Mouse (Mus musculus) ES-CJ7 (cell line): ENCODE data around the gene Ptges.

Experiments
- DNase-seq: peaks from one replicate; pipeline ENCODE4 v3.0.0; 2011; ENCODE audit warnings: low read depth, low spot score

The Ptges gene

DNA sequence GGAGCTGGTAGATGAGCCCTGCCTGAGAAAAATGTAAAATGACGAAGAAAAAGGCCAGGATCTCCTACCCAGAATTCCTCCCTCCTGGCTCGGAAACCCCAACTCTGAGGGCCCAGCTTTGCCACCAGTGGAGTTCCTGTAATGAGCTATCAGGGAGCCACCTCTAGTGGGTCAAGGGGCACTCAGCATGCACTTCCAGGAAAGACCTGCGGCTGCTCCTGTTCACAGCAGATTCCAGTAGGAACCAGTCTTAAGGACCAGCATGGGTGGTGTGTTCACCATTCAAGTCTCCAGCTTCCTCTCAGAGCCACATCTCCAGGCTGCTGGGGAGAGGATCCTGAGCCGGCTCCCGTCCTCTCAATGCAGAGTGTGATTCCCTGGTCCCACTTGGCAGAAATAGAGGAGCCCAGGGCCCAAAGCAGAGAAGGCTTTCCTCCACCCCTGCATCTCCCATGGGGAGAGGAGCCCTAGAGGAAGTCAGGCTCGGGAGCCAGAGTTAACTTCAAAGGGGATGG is 28.0 kb downstream of the Ptges start:
- peak; percentile 76 for DNase-seq

DNA sequence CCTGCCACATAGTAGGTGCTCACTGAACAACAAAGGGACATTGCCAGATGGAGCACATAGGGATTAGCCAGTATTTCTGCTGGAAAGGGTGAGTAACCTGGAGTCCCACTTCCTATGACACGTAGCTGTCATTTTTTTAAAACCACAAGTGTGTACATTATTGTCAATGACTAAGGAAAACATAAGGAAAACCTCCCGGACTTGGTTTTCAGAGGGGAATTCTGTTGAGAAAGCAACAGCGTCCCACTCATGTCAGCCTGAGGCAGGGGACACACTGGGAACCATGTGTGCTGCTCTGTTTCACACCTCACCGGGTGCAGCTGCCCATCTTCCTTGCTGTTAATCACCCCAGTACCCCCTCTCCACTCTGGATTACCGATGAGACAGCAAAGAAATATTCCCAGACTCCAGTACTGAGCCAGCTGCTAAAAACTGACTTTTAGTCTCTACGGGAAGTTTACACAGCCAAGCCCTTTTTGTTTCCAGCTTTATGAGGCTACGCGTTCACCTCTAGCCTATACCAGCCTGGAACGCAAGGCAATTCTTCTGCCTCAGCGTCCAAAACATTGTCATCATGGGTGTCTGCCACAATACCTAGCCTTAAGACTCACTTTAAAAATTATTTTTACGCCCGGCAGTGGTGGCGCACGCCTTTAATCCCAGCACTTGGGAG is 30.1 kb downstream of the Ptges start:
- no peak for DNase-seq

DNA sequence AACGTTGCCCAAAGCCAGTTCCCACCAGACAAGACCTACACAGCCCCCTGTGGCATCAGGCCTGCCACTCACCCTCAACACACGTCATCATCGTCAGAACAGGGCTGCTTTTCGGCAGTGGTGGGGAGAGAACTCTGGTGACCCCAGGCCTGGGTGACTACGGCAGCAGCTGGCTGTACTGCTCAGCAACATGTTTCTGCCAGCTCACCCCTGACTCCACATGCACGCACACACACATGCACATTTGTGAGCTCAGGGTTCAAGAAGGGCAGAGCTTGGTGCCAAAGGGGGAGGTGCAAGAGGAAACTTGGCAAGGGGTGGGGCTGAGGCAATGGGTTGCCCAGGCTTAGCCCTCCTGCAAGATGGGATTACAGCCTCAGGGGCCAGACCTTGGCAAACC is 32.4 kb downstream of the Ptges start:
- no peak for DNase-seq

DNA sequence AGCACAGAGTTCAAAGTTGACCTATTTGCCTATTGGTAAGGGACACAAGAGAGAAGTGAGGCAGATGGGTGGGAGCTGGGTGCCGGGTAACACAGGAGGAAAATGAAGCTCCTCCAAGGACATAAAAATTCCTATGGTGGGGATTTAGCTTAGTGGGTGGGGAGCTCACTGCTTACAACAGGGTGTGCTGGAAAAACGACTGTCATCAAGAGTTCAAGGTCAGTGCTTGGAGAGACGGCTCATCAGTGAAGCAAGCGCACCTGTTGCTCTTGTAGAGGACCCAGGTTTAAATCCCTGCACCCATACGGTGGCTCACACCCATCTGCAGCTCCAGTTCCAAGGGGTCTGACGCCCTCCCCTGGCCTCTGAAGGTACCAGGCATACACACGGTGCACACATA is 35.7 kb downstream of the Ptges start:
- peak; percentile 78 for DNase-seq

DNA sequence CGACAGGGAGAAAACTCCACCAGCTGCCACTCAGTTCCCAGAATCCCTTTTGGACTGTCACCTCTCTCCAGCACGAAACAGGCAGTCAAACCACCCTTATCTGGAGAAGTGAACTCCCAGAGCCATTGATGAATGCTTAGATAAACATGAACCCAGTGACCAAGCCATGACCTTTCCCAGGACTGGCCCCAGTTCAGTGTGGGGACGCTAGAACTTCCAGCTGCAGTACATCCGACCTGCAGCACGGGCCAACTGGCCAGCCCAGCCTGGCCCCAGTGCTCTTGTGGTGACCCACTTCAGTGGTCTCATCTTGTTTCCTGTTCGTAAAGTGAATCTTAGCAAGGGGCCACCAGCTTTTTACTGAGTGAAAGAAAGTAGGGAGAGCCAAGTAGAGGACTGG is 36.3 kb downstream of the Ptges start:
- no peak for DNase-seq

DNA sequence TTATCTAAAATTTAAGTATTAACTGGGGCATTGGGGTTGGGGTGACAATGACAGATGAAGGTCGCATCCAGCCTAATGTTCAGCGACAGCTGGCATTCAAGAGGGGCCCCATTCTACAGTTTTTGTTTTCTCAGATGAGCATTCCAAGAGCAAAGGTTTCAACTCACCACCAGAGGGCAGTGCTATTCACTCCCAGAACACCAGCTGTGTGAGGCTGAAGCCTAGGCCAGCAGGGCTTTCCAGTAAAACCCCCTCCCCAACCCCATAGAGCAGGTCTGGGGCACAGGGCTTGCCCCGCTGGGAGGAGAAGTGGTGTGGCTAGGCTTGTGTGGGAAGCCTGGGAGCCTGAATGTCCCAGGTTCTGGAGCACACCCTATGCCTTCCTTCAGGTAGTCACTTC is 38.7 kb downstream of the Ptges start:
- peak; percentile 87 for DNase-seq

DNA sequence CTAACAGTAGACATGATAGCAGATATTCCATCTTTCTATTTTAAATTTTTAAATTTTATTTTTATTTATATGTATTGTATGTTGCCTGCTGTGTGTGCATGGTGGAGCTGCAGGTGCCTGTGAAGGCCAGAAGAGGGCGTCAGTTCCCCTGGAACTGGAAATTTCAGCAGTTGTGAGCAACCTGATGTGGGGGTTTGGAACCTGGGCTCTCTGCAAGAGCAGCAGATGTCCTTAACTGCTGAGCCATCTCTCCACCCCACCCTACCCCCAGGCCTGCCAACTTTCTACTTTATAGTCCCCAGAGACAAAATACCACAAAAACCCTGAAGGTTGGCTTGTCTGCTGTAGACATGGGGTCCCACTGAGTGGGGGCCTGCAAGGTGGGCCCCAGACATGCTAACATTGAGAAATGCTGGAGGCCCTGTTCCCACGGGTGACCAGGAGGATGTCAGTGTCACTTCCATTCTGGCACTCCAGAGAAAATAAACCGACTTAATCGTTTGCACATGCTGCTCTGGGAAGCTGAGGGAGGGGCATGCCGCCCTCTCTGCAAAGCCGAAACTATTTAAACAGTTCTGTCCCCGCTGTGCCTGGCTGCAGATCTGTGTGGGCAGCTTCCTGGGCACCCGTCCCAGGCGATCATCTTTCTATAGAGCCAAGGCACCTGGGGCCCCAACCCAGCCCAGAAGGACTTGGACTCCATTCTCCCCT is 44.1 kb downstream of the Ptges start:
- DNase-seq: no peak

DNA sequence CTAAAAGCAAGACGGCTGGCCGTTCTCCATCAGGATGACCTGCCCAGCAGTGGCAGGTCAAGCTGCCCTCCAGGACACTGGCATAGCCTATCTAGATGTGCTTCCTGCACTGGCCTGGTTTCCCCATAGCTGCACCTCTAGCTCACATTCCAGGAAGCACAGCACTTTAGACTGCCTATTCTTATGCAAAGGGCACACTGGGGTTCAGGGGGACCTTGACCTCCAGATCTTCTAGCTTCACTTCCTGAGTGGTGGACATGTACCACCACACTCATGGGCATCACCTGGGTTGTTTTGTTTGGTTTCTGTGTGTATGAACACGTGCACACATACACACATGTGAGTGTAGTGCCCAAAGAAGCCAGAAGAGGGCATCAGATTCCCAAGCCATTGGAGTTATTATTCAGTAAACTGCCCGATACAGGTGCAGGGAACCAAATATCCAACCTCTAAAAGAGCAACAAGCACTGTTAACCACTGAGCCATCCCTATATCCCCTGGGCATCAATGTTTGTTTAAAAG is 44.8 kb downstream of the Ptges start:
- DNase-seq: peak; percentile 86

DNA sequence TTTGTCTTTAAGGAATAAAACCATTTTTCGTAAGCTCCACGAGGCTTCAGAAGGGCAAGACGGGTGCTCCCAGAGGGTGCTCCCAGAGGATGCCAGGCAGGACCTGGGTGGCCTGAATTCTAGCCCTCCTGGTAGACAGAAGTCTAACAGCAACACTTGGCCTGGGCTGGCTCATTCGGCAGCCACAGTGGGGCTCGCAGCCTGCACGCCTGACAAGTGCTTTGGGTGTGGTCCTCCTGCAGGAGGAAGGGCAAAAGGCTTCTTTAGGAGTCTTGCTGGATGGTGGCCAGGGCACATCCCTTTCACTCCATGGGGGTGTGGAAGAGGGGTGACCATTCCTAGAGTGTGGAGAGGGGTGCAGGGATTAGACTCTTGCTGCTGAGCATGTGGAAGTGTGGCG is 48.4 kb downstream of the Ptges start:
- DNase-seq: peak; percentile 61

DNA sequence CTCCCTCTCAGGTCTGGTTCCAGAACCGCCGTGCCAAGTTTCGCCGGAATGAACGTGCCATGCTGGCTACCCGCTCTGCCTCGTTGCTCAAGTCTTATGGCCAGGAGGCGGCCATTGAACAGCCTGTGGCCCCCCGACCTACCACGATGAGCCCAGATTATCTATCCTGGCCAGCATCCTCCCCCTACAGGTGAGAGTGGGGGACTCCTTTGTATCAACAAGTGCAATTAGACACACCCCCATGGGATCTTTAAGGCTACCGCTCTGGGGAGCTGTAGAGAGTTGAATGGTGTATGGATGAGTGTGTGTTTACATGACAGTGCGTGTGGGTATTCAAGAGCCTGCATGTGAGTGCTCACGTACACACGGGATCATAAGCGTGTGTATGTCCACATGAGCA is 50.2 kb downstream of the Ptges start:
- DNase-seq: peak; percentile 51

DNA sequence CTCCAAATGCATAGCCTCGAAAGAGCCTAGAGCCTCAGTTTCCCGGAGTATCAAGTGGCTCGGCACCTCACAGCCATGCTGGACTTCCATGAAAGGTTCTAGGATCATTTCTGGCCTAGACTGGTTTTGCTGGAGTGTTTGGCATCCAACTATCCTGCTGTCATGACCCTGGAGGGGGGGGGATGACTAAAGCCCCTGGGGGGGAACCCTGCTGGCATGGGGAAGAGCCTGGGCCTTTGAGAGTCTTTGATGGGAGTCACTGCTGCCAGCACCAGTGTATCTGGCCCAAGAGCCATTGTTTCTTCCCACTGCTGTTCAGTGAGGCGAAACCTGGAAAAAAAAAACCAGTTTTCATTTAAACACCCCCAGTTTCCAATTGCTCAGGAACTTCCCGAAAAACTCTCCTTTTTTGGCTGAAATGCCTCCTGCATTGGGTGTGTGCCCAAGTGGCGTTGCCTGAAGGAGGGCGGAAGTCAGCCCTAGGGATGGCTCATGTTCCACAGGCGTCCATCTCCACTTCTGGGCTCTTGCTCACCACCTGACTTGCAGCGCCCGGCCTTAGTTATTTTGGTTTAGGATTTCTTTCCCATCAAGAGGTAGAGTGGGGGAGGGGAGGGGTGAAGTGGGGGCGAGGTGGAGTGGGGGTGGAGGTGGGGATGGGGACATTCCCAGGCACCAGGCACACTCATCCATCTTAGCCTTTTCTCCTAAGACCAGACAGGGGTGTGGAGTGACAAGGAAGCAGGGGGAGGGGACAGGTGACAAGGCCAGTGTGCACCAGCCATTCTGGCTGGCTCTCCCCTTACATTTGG is 53.8 kb downstream of the Ptges start:
- DNase-seq: peak; percentile 27

DNA sequence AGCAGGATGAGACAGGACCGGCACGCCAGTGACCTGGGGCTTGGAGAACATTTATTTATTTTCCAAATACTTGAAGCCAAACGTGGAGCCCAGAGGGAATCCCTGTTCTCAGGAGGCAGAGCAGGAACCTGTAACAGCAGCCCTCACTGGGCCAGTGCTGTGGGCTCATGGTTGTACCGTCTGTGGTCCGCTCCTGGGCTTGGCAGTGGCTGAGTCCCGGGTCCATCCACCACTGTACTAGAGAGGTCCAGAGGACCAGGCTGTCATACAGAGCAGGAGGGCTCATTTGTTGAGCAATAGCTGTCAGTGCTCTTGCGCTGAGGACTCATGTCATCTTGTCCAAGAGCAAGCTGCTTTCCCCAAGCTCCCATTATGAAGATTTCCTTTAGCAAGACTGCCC is 54.6 kb downstream of the Ptges start:
- no peak for DNase-seq

DNA sequence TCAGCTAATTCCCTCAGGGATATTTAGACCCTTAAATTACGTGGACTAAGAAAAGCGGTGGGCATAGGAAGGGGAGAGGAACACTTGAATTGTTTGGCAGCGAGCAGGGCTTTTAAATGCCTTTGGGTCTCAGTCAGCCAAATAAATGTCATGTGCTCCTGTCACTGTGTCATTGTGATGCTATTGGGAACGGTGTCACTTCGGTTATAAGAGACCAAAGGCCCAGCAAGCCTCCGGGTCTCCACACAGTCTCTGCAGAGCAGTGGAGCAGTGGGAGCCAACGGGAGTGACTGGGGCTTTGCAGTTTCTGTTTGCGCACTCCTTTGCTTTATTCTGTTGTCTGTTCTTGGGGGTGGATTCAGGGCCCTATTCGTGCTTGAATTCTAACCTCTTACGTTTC is 55.2 kb downstream of the Ptges start:
- DNase-seq: no peak

DNA sequence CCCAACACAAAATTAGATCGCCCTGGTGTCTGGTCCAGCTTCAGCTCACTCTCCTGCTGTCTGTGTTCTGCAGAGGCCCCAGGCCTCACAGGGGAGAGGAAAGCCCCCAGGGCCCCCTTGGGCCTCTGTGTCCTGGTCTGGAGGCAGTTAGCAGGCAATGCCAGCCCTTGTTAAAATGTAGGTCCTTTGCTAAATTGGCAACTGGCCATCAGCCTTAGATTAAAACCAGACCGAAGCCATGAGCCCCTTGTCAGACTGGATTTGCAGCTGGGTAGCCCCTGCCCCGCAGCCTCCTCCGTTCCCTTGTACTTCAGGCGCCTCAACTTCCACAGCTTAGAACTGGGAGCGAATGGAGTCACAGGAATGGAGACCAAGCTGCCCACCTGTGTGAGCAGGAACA is 57.0 kb downstream of the Ptges start:
- no peak for DNase-seq

DNA sequence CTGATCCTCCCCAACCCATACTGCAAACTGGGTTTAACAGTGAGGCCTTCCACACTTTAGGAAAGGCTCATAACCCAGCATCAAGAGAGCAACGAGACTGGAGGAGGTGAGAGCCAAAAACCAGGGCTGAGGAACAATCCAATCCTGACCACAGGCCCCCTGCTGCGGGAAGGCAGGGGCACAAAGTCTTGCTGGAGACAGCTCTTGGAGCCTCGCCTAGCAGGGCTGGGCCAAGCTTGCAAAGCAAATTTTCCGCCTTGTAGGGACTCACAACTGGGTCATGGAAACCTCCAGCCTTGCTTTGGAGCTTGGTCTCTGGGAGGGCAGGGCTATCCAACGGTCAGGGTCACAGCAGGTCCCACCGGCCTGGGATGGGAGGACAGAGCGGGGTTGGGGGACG is 58.8 kb downstream of the Ptges start:
- DNase-seq: peak; percentile 71

DNA sequence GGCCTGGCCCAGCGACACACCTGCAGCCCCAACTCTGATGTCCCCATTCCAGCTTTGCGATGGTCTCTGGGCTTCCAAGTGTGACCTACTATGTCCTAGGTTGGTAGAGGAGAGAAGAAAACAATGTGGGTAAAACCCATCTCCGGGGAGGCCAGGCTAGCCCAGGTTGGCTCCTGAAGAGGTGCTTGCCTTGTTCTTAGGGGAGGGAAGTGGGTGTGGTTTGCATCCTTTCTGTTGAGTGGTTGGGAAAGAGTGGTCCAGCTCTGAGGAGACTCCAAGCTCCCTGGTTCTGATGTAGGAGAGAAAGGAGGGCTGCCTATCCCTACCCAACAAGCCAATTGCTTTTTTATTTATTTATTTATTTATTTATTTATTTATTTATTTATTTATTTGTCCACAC is 64.2 kb downstream of the Ptges start:
- no peak for DNase-seq

DNA sequence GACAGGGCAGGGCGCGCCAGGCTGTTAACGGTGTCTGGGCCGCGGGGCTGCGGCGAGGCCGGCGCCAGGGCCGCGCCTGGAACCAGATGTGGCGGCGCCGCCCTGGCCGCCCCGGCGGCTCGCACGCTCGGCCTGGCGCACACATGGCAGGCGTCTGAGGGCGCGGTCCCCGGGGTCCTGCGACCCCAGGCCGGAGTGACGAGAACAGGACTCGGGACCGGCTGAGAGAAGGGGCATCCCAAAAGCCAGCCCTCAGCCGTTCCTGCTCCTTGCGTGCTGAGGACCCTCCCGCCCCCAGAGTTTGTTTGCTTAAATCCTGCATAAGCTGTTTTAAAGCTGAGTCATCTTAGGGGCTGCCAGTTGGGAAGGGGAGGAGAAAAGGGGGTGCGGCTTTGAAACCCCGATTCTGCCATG is 64.7 kb downstream of the Ptges start:
- DNase-seq: no peak

DNA sequence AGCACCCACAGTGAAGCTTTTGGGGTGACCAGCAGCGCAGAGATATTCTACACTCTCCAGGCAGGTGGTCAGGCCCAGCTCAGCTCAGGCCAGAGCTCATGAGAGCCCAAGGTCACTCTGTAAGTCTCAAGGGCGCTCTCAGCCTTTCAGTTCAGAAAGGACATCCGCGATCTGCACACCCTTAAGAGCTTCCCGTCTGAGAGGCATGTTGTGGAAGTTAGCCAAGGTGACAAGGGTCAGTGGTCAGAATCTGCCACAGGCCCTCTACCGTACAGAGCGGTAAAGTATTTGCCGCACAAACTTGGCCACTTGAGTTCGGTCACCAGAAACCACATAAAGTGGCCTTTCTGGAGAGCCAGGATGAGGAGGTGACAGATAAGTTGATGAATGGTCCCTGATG is 66.1 kb downstream of the Ptges start:
- no peak for DNase-seq

DNA sequence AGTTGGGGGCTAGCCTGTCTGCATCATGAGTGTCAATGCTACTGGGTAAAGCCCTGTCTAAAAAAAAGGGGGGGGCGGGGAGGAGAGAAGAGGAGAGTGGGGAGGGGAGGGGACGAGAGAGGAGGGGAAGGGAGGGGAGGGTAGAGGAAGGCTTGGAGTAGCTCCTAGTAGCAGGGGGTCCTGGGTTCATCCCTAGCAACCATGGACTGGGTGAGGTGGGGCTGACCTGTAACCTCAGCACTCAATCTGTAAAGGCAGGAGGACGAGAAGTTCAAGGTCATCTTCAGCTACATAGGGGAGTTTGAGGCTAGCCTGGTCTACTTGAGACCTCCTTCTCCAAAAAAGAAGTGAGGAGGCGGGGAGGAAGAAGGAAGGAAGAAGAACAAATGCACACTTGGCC is 67.6 kb downstream of the Ptges start:
- peak; percentile 65 for DNase-seq

DNA sequence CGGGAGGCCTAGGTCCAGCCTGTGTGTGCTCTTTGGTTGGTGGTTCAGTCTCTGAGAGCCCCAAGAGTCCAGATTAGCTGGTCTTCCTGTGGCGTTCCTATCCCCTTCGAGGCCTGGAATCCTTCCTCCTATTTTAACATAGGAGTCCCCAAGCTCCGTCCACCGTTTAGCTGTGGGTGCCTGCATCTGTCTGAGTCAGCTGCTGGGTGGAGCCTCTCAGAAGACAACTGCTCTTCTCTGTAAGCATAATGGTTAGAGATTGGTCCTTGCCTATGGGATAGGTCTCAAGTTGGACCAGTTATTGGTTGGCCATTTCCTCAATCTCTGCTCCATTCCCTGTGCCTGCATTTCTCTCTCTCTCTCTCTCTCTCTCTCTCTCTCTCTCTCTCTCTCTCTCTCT is 69.9 kb downstream of the Ptges start:
- DNase-seq: no peak

DNA sequence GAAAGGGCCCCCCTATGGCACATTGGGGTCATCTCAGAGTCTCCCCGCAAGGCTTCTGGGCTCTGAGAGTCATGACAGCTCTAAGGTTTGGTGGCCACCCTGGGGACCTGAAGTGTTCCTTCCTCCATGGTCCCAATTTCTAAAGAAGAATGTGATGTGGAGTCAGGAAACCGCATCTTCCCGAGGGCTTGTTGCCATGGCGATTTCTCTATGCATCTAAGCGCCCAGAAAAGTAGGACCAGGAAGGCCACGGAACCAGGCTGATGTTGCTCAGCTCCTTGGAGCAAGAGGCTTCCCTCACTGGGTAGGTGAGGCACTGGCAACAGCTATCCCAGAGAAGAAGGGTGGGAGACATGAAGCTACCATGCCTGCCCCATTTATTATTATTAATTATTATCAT is 72.6 kb downstream of the Ptges start:
- DNase-seq: no peak

DNA sequence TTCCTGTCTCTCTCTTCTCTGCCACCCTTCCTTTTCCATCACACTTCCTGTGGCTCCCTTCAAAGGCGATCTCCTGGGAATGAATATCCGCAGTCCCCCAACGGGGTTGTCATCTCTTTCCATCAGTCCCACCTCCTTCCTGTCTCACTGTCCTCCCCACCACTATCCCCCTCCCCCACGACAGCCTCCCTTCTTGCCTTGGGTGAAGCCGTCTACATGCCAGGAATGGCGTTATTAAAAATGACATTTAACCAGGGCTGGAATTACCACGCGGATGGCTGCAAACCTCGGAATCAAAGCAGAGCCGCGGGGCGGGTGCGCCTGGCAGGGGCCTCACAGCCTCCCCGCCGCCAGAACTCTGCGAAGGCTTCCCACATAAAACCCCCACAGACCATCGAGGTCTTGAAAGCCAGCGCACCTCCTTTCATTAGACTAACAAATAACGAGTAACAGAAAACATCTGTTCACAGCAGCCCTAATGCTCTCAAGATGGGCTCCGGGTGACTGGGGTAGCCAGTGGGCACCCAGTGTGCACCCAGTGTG is 76.8 kb downstream of the Ptges start:
- no peak for DNase-seq
